Mouse (Mus musculus): Measurements from ENCODE around the gene Ahcy. TPM values are rescaled to one million over a fixed set of nuclear protein-coding genes. Genes with fewer than 3 reads are reported as not detected.
A peak's percentile ranks its signal among the peaks of the same experiment; 100 is the strongest.
"Not testable (repeated sequence)": the region's sequence is repeated elsewhere in the genome, so short reads cannot be mapped to it uniquely, and the experiment has no call there.

Gene Ahcy
- total RNA-seq, 2 experiments from 2014 or later = 13.8 to 17.2 TPM

GRCm38 (mm10) chr2:155020247-155020826, 54.0 kb downstream of the Ahcy start:
- DNase-seq (ENCODE audit: low spot score in 2 of 2) = peak in 1 of 2 experiments; percentile 1

GRCm38 (mm10) chr2:155019673-155020072, 54.6 kb downstream of the Ahcy start:
- peak; percentile 89 to 90 for DNase-seq (ENCODE audit: low spot score in 2 of 2)

- peak; percentile 53 to 64 for DNase-seq (ENCODE audit: low spot score in 2 of 2)
These were observed 55.3 kb downstream of the Ahcy start for GRCm38 (mm10) chr2:155018762-155019641.

- not testable (repeated sequence) for DNase-seq (ENCODE audit: low spot score in 2 of 2)
These were observed 56.0 kb downstream of the Ahcy start, which contains the start of gene Gm14226 for GRCm38 (mm10) chr2:155018251-155018755. Gm14226 (plus strand) TSS chr2:155018266.

GRCm38 (mm10) chr2:155016751-155017150, 57.5 kb downstream of the Ahcy start:
- DNase-seq (ENCODE audit: low spot score in 2 of 2) = not testable (repeated sequence)

- DNase-seq (ENCODE audit: low spot score in 2 of 2) = no peak
These were observed 61.3 kb downstream of the Ahcy start for GRCm38 (mm10) chr2:155012991-155013390.

GRCm38 (mm10) chr2:155011086-155011656, 63.1 kb downstream of the Ahcy start:
- no peak for DNase-seq (ENCODE audit: low spot score in 2 of 2)

Other genes starting within 250 kb of the Ahcy start
- gene Eif2s2, start 181.6 kb downstream of the Ahcy start, total RNA-seq (2021) = 10 to 100 TPM; 47.3 to 50.2 TPM
- gene Gm14226, start 56.2 kb downstream of the Ahcy start, total RNA-seq (2021) = under 1 TPM; 0.26 TPM
- 10 to 100 TPM; 55.8 to 57.6 TPM for gene Itch, start 59.0 kb upstream of the Ahcy start, total RNA-seq (2021)
- gene Dynlrb1, start 162.0 kb upstream of the Ahcy start, total RNA-seq (2021) = 100 to 1,000 TPM; 293 to 300 TPM
- 100 to 1,000 TPM; 320 to 326 TPM for gene Map1lc3a, start 201.8 kb upstream of the Ahcy start, total RNA-seq (2021)